Mouse (Mus musculus) yolk sac, embryonic 10.5 days (tissue): Measurements from ENCODE around the gene Olfr837.
"Not testable (repeated sequence)": the region's sequence is repeated elsewhere in the genome, so short reads cannot be mapped to it uniquely, and the experiment has no call there.

ENCODE experiments used
- DNase-seq: peaks from one replicate; pipeline ENCODE4 v3.0.0-alpha.2; 2017; ENCODE audit warnings: low spot score

Gene Olfr837

DNA sequence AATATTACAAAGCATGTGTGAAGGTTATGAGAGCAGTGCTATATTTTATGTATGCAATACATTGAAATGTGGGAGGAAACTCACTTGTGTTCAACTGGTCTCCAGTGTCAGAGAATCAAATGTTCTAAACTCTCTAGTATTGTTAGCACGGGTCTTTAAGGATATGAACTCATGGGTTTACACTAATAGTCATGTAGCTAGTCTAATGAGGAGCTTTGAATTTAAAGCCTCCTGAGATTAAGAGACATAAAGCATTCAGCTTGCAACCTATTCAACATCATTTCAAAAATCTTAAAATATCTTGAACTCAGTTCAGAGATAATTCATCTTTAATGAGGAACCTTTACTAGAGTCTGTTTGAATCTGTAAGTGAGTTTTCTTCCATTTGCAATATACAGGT lies at the start of gene Olfr837:
Olfr837 (plus strand) TSS at position 301 of the 400 bp plus-strand sequence.
- no peak for DNase-seq

DNA sequence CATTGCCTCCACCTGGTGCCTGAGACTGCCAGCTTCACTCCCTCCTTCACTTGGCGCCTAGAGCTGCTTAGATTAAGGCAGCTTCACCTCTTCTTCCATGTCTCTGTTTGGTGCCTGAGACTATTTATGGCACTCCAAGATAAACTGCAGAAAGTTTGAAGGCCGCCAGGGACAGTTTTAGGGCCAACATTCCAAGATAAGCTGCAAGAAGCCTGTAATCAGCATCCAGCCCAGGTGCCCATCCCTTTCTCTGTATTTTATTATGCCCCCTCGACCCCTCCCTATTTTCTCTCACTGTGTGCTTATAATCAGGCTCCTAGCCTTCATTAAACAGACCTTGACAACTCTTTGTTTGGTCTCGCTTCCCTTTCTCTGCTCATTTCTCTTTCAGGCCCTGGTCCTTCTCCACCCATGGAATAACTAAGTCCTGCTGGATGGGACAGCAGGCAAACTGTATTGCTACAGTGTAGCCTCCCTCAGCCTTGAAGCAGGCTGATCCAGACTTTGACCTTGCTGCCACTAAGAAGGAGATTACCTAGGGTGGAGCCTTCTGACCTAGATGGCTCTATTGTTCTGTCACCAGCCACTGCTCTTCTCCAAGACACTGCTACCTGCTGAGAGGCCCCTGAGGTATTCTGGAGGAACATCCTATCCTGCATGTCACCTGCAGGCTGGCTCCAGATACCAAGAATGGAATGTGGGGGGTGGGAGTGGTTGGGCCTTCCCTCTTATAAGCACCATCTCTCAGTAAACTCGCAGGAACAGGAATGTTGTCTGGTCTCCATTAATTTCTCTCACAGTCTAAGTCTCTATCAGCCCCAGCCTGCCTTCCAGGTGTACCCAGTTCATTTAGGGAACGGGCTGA lies 43.0 kb upstream of the Olfr837 start:
- not testable (repeated sequence) for DNase-seq

DNA sequence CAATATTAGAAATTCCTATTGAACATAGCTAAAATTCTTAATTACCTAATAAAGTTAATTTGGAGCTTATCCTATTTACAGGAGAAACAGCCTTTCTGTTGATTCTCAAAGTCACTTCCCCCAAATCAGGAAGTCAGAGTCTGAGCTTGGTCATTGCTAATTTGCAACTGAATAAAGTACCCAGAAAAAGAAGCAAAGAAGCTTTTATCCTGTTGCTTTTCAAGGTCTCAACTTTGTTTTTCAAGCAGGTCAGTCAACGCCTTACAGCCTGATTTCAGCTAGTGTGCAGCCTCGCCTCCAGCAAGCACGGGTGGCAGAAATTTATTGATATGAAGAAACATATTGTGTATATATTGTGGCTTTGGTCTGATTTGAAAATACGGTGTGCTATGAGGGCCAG lies 38.8 kb upstream of the Olfr837 start:
- DNase-seq = no peak

DNA sequence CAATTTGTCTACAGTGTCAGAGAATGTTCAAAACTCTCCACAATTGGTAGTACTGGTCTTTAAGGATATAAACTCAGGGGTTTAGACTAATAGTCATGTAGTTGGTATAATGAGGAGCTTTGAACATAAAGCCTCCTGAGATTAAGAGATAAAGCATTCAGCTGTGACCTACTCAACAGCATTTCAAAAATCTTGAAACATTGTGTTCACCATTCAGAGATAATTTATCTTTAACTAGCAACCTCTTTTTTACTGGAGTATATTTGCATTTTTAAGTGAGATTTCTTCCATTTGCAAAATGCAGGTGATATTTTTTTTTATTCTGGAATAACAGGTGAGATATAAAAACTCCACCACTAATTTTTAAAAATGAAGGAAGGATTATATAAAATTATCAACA lies 16.0 kb upstream of the Olfr837 start, which contains the start of gene Olfr836:
Olfr836 (plus strand) TSS at position 301 of the 400 bp plus-strand sequence.
- no peak for DNase-seq

DNA sequence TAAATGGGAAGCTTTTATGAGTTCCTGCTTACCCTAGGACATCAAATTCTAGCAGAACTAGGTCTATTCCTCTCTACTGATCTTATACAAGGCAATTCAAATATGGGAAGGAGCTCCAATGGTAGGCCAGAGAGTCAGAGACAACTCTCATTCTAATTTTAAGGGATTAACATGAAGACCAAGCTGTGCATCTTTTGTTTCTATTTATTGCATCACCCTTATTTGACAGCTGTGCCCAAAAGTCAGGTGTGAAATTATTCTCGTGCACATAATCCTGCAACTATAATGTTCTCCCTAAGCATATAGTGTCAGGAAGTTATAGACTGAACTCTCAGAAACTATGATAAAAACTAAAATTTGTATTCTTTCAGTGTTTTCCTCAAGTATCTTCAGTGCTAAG lies 41.1 kb downstream of the Olfr837 start, which contains the start of gene Olfr839-ps1:
Olfr839-ps1 (minus strand) TSS at position 101 of the 400 bp plus-strand sequence.
- no peak for DNase-seq
